Mouse (Mus musculus): Measurements from ENCODE around the gene Lalba. TPM values are rescaled to one million over a fixed set of nuclear protein-coding genes. Genes with fewer than 3 reads are reported as not detected.
A peak's percentile ranks its signal among the peaks of the same experiment; 100 is the strongest.

Lalba gene
- total and polyA plus RNA-seq, 3 experiments, result not detected

GRCm38 (mm10) chr15:98510438-98511385, 28.2 kb upstream of the Lalba start (continued):
- TF ChIP-seq ZMIZ1 (IDR thresholded peaks at IDR 0.05; ENCODE audit: low read depth, low read length) (no peak), ZKSCAN1 (IDR thresholded peaks at IDR 0.05; ENCODE audit: low read depth, low read length) (no peak), NELFE (IDR thresholded peaks at IDR 0.05; ENCODE audit: low read depth, low read length) (no peak), ZNF384 (IDR thresholded peaks at IDR 0.05; ENCODE audit: low read depth, low read length) (0 out of 2 replicates have a peak, but pooled peaks have one; percentile 47), TCF12 (IDR thresholded peaks at IDR 0.05; ENCODE audit: low read depth, low read length) (no peak), USF2 (IDR thresholded peaks at IDR 0.05; ENCODE audit: borderline replicate concordance in 1 of 2, insufficient read depth in 1 of 2, low read depth in 1 of 2, low read length in 2 of 2) (no peak), MAX (IDR thresholded peaks at IDR 0.05; ENCODE audit: low read length) (no peak), TAL1 (IDR thresholded peaks at IDR 0.05; ENCODE audit: low read length) (no peak), RAD21 (IDR thresholded peaks at IDR 0.05; ENCODE audit: low read depth, low read length) (peak; percentile 90)

- peaks cover 18 to 37% of the 10 kb centered on the region in 2 experiments for H3K4me1 ChIP-seq (ENCODE audit: control insufficient read depth in 1 of 2, insufficient read depth in 2 of 2, low read length in 2 of 2)
- no peaks in the 10 kb centered on the region; the same call in 1 of the 2 replicates for H3K79me2 ChIP-seq (ENCODE audit: control insufficient read depth, insufficient read depth, low read length, poor library complexity)
- no peak overlapping the region for H3K27ac ChIP-seq (ENCODE audit: control insufficient read depth, low read depth, low read length)
- peaks cover 0 to 26% of the 10 kb centered on the region in 2 experiments; a peak in 2 of 4 replicates for H3K36me3 ChIP-seq (ENCODE audit: control insufficient read depth in 1 of 2, insufficient read depth in 2 of 2, low read length in 2 of 2)
- no peaks in the 10 kb centered on the region for H3K27me3 ChIP-seq (ENCODE audit: control insufficient read depth in 1 of 2, insufficient read depth in 2 of 2, low read length in 2 of 2)
- H3K9ac ChIP-seq (ENCODE audit: control insufficient read depth, low read depth, low read length, poor library complexity, severe bottlenecking), result no peak overlapping the region
- peak; percentile 72 for DNase-seq (ENCODE audit: low read depth, low spot score)
- no peaks in the 10 kb centered on the region for H3K9me3 ChIP-seq (replicated peaks; ENCODE audit: insufficient read depth, low read length)
- H3K4me3 ChIP-seq (ENCODE audit: control insufficient read depth in 1 of 2, insufficient read depth in 1 of 2, low read depth in 2 of 2, low read length in 2 of 2), result no peak overlapping the region
- no peak for TF ChIP-seq ELF1 (IDR thresholded peaks at IDR 0.05; ENCODE audit: low read depth, low read length)
- no peak for TF ChIP-seq HCFC1 (IDR thresholded peaks at IDR 0.05; ENCODE audit: low read depth, low read length)
- TF ChIP-seq TCF12 (IDR thresholded peaks at IDR 0.05; ENCODE audit: low read depth, low read length), result no peak
- no peak for TF ChIP-seq JUND (IDR thresholded peaks at IDR 0.05; ENCODE audit: low read depth, low read length)
- peak in 1 of 2 experiments; percentile 4; a peak in 1 of 4 replicates for TF ChIP-seq EP300 (IDR thresholded peaks at IDR 0.05; ENCODE audit: low read depth in 1 of 2, low read length in 2 of 2)
- no peak for TF ChIP-seq ZNF384 (IDR thresholded peaks at IDR 0.05; ENCODE audit: low read depth, low read length)
- TF ChIP-seq UBTF (IDR thresholded peaks at IDR 0.05; ENCODE audit: borderline replicate concordance, insufficient read depth, low read depth, low read length), result no peak
- no peak for TF ChIP-seq ZMIZ1 (IDR thresholded peaks at IDR 0.05; ENCODE audit: low read depth, low read length)
- no peak; the same call in 1 of the 2 replicates for TF ChIP-seq RAD21 (IDR thresholded peaks at IDR 0.05; ENCODE audit: low read depth, low read length)
- no peak for TF ChIP-seq GABPA (IDR thresholded peaks at IDR 0.05; ENCODE audit: low read depth, low read length)
- TF ChIP-seq MAZ (IDR thresholded peaks at IDR 0.05; ENCODE audit: low read depth, low read length), result no peak
- peak; percentile 96 for TF ChIP-seq MYC (IDR thresholded peaks at IDR 0.05; ENCODE audit: low read depth, low read length)
- no peak for TF ChIP-seq MYB (IDR thresholded peaks at IDR 0.05; ENCODE audit: low read depth, low read length)
- peak; percentile 58 for TF ChIP-seq SIN3A (IDR thresholded peaks at IDR 0.05; ENCODE audit: low read length)
- no peak for TF ChIP-seq CHD2 (IDR thresholded peaks at IDR 0.05; ENCODE audit: low read length)
- no peak for TF ChIP-seq POLR2AphosphoS5 (IDR thresholded peaks at IDR 0.05; ENCODE audit: borderline replicate concordance, low read depth, low read length)
- TF ChIP-seq NRF1 (IDR thresholded peaks at IDR 0.05; ENCODE audit: insufficient read depth, low read depth, low read length, poor library complexity, severe bottlenecking), result no peak
- TF ChIP-seq CHD1 (IDR thresholded peaks at IDR 0.05; ENCODE audit: low read depth, low read length), result no peak
- no peak for TF ChIP-seq MEF2A (IDR thresholded peaks at IDR 0.05; ENCODE audit: extremely low read depth, insufficient replicate concordance, low read depth, low read length, poor library complexity, severe bottlenecking)
- TF ChIP-seq USF2 (IDR thresholded peaks at IDR 0.05; ENCODE audit: borderline replicate concordance in 1 of 2, insufficient read depth in 1 of 2, low read depth in 1 of 2, low read length in 2 of 2), result no peak
- no peak for TF ChIP-seq ZKSCAN1 (IDR thresholded peaks at IDR 0.05; ENCODE audit: low read depth, low read length)
- no peak for TF ChIP-seq POLR2AphosphoS2 (IDR thresholded peaks at IDR 0.05; ENCODE audit: low read length)
- peak; percentile 18 to 61 (median 35); a peak in 5 of 6 replicates for TF ChIP-seq CTCF (IDR thresholded peaks at IDR 0.05 in 2 of 3, conservative IDR thresholded peaks at IDR 0.05 in 1 of 3; ENCODE audit: control insufficient read depth in 1 of 3, insufficient read depth in 1 of 3, low read depth in 2 of 3, low read length in 3 of 3, poor library complexity in 1 of 3, severe bottlenecking in 1 of 3)
- TF ChIP-seq BHLHE40 (IDR thresholded peaks at IDR 0.05; ENCODE audit: borderline replicate concordance, low read depth, low read length), result no peak
- no peak for TF ChIP-seq GATA1 (IDR thresholded peaks at IDR 0.05; ENCODE audit: low read depth, low read length)
- TF ChIP-seq ETS1 (IDR thresholded peaks at IDR 0.05; ENCODE audit: low read depth, low read length), result 0 out of 2 replicates have a peak, but pooled peaks have one; percentile 23
- peak; percentile 32 for TF ChIP-seq SMC3 (IDR thresholded peaks at IDR 0.05; ENCODE audit: low read depth, low read length)
- TF ChIP-seq USF1 (IDR thresholded peaks at IDR 0.05; ENCODE audit: low read depth, low read length), result peak; percentile 72
These were observed 26.9 kb upstream of the Lalba start for GRCm38 (mm10) chr15:98509387-98509786.
